Mouse (Mus musculus) v-Abl transformed pro-B cells (cell line): ENCODE results near the gene Ctnnbl1.

Source experiments
- in situ Hi-C, 2 experiments: fragments of 400-800 bp; cut with MboI; formaldehyde crosslinking; loops; one replicate each; pipeline ENCODE4 v1.15.1; 2025; ENCODE audit not compliant: unreplicated experiment in 2 of 2

The Ctnnbl1 gene

GRCm38 (mm10) chr2:157736854-157737850 is at the start of gene Ctnnbl1:
TSS of gene Ctnnbl1 (plus strand) at chr2:157737401.
- in situ Hi-C loops, result no loop called here

DNA sequence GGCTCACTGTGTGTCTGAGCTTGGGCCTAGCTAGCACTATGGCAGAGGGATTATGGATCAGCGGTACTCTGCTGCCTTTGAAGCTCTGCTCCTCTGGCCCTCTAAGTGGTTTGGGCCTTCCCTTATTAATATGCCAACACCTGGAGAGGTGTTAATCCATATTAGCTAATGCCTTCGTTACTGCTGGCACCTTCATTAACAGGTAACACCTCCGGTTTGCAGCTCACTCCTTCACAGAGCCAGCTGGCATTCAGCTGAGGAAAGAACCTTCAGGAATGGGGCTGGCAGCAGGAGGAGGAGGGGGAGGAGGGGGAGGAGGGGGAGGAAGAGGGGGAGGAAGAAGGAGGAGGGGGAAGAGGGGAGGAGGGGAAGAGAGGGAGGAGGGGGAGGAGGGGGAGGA is 49.7 kb upstream of the Ctnnbl1 start:
- in situ Hi-C loops, result no loop called here

DNA sequence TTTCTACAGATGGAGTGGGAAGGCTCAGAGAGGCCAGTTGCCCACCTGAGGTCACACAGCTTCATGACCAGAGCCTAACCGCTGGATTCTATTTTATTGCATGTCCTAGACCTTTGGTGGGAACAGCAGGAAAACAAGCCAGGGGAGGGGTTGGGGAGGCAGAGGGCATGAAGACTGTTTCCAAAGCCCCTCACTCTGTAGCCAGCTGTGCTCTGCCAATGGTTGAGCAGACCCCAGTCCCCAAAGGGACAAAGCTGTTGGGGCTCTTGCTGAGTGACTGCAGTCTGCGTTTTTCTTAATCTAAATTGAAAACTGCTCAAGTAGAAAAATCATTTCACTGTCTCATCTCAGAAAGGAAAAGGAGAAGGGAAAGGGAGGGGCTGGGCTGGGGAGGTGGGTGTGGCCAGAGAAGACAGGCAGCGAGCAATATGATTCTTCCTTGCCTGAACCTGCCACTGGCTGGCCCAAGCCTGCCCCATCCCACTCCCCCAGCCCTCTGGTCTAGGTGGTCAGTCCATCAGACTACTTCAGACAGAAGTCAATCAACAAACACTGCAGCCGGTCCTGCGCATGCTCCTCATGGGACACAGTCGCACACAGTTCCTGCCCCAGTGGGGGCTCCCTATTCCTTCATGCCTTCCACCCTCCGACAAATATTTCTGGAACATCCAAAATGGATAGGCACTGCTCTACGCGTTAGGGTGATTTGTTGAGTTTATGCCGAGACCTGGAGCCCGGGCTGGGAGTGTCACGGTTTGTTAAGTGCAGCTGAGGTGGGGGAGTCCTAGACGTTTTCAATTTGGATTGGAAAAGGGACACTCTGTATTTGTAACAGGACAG is 45.7 kb upstream of the Ctnnbl1 start:
- in situ Hi-C loops, result no loop called here

GRCm38 (mm10) chr2:157692365-157692932 is 44.8 kb upstream of the Ctnnbl1 start:
- in situ Hi-C loops, result no loop called here

DNA sequence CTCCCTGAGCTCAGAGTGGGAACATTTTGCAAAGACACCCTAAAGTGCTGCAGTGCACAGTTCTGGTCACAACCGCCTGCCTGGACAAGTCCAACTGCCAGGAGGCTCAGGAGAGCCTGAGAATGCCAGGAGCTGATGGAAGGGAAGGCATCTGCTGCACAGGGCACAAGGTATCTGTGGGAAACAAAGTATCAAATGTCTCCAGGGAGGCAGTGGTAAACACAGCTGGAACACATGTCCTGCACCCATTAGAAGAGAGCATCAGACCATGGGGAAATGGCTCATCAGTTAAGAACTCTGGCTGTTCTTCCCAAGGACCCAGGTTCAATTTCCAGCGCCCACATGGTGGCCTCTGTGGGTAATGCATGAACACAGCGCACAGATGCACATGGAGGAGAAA is 43.6 kb upstream of the Ctnnbl1 start:
- in situ Hi-C loops, result no loop called here

GRCm38 (mm10) chr2:157696297-157696731 is 40.9 kb upstream of the Ctnnbl1 start:
- in situ Hi-C loops, result no loop called here

DNA sequence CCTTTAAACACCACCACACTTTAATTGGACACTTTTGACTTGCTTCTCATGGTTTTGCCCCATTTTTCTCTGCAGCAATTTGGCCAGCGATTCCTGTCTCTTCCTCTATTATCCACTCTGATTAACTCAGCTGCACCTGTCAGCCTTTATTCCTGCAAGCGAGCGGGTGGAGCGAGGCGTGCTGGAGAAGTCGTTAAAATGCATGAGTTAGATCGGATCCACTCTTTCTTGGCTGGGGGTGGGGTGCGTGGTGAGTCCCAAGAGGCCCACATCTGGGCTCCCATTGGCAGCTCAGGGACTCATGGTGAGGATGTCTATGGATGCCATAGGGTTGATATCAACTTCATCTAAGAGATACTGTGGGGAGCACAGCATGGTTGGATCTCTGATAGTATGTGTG is 34.0 kb upstream of the Ctnnbl1 start:
- in situ Hi-C loops, result no loop called here

DNA sequence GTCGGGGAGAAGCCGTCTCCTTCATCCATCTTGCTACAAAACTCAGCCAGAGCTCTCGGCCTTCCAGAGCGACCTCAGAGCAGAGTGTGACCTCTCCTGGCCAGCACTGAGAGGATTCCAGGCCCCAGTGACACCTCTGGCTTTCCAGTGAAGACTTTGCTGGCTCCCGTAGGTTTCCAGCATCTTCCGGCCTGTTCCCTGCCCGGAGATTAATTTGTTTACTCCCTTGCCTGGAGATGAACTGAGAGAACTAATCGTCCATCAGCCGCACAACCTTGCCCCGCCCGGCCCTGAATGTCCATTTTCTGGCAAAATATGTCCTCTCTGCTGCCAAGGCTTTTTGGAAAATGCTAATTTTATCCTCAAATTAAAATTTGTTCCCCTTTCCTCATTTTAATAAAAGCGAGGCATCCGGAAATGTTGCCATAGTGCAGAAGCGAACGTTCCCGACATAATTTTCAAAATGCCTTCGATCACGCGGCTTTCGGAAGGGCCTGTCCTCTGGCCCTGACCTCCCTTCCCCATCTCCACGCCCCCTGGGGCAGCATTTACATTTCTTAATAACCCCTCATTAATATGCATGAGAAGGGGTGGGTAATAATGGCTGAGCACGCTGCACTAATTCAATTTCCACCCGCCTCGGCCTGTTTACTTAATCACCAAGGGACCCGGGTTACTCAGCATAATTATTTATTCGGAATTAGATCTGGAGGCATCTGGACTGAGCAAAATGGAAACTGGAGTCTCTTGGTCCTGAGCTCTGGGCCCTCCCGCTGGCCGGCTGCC is 32.0 kb upstream of the Ctnnbl1 start:
- in situ Hi-C loops, result no loop called here

GRCm38 (mm10) chr2:157705777-157706158 is 31.4 kb upstream of the Ctnnbl1 start:
- in situ Hi-C loops, result no loop called here

DNA sequence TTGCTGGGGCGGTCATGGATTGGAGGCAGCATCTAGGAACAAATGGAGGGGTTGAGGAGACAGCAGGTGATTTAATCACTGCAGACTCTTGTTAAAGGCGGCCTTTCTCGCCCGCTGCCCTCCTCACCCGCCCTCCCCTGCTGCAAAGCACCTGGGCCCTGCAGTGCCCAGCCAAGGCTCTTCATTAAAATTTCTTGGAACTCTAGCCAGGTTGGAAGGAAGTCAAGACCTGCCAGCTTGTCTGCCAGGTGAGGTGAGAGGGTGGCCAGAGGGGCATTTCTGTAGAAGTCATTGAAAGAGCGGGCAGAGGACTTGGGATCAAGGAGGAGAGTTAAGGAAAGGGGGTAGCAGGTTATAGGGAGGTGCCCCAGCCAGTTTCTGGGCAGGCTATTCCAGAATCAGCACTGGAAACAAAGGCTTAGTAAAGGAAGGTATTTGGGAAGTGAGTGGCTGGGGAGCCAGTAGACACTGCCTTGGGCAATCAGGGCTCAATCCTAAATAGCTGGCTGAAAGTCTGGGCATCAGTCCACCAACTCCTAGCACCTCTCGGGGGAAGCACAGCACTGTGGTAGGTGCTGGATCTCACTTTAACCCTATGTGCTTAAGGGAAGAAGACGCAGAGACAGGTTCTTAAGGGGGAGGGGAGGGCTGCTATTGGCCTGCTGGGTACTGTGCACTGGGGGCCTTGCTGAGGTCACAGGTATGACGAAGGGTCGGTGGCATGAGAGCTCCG is 29.8 kb upstream of the Ctnnbl1 start:
- in situ Hi-C loops, result no loop called here

DNA sequence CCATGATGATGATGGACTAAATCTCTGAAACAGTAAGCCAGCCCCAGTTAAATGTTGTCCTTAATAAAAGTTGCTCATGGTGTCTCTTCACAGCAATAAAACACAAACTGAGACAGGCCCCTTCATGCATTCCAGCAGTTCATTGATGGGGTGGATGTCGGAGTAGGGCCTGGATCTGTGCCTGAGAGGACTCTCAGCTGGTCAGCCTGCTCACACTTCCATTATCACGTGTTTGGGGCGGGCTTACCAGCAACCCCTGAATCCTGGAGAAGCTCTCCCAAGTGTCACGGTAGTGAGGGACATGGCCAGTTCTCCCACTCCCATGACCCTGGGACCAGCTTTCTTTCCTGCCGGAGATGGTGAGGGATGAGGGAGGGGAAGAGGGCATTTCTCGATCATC is 24.5 kb upstream of the Ctnnbl1 start:
- in situ Hi-C loops, result no loop called here

DNA sequence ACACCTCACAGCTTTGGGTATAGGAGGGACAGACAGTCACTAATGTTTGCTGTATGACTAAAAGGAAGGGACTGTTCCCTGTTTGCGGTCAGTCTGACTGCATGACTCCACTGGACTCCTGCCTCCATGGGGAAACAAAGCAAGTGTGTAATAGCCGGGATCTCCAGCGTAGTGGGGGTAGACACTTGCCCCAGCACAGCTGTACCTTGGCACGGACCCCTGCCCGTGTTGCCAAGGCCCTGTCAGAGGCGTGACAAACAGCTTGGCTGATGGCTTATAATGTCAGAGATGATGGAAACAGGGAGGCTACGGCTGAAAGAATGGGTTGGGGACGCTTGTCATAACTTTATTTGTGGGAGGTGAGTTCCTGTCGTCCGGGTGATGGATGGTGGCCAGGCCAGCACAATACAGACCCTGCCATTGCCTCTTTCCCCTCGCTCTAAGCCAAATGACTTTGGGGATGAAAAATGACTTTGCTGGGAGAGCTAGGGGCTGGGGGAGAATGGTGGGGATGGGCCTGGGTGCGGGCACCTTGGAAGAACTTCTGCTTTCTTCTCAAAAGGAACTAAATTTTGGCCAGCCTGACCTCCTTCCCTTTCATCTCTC is 21.5 kb upstream of the Ctnnbl1 start:
- in situ Hi-C loops, result no loop called here

- in situ Hi-C loops, result no loop called here
These were observed 18.8 kb upstream of the Ctnnbl1 start for GRCm38 (mm10) chr2:157718441-157718840.

- in situ Hi-C loops, result no loop called here
These were observed 13.2 kb upstream of the Ctnnbl1 start for GRCm38 (mm10) chr2:157723883-157724573.

- in situ Hi-C loops, result no loop called here
These were observed 12.7 kb upstream of the Ctnnbl1 start for GRCm38 (mm10) chr2:157724574-157724914.

DNA sequence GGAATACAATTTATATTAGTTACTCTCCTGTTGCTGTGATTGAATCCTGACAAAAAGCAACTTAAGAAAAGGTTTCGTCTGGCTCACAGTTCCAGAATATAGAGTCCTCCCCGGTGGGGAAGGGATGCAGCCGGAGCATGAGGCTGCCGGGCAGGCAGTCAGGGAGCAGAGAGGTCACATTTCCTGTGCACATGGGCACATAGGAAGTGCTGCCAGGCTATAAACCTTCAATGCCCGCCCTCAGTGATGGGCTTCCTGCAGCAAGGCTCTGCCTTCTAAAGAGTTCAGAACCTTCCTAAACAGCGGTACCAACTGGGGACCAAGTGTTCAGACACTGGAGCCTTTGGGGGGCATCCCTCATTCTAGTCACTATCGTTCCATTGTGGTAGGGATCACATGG is 7.4 kb downstream of the Ctnnbl1 start:
- in situ Hi-C loops, result no loop called here

DNA sequence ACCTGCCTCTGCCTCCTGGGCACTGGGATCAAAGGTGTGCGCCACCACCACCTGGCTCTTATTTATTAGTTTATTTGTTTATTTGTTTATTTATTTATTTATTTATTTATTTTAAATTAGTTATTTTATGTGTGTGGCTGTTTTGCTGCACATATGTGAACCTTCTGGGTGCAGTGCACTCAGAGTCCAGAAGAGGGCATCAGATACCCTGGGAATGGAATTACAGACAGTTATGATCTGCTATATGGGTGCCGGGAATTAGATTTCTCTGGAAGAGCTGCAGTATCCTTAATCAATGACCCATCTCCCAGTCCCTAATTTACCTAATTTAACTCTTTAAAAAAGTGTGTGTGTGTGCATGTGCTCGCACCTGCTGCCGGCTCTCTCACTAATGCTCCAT is 8.5 kb downstream of the Ctnnbl1 start:
- in situ Hi-C loops, result no loop called here

GRCm38 (mm10) chr2:157746558-157746957 is 9.4 kb downstream of the Ctnnbl1 start:
- in situ Hi-C loops, result no loop called here

DNA sequence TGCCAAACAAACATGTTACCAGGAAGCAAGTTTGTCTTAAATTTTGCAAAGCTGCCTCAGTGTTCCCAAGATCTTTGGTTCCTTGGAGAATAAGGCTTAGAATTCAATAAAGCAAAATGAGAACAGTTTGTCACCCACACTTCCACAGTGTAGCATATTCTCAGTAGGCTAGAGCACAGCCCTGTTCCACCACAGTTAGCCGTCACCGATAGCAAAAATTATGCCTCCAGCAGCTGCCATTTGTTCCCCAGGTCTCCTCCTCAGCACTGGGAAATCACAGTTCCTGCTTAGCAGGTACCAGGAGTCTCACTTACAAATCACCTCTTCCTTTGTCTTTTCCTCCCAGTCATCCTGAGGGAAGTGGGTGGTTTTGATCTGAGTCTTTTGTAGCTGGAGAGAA is 10.8 kb downstream of the Ctnnbl1 start:
- in situ Hi-C loops, result no loop called here
